Mouse (Mus musculus) embryonic fibroblast, embryonic 13.5 days (primary cell): ENCODE measurements around the gene Prepl.

Source experiments
- CTCF ChIP-seq: IDR thresholded peaks from 2 replicates; pipeline ENCODE4 v1.5.1; 2011; ENCODE audit warnings: mild to moderate bottlenecking, control low read depth, low read length, moderate library complexity, borderline replicate concordance; ENCODE audit not compliant: insufficient read depth
- POLR2A ChIP-seq: IDR thresholded peaks from 2 replicates; pipeline ENCODE4 v1.6.1; 2011; ENCODE audit warnings: low read depth, mild to moderate bottlenecking, control low read depth, low read length, moderate library complexity

- TF ChIP-seq POLR2A (no peak), CTCF (no peak)
Observed at GRCm38 (mm10) chr17:85018794-85019193, 71.2 kb downstream of the Prepl start.
